Mouse (Mus musculus): ENCODE results near the gene Usp53.
A peak's percentile ranks its signal among the peaks of the same experiment; 100 is the strongest.
"Not testable (repeated sequence)": the region's sequence is repeated elsewhere in the genome, so short reads cannot be mapped to it uniquely, and the experiment has no call there.

Gene Usp53

DNA sequence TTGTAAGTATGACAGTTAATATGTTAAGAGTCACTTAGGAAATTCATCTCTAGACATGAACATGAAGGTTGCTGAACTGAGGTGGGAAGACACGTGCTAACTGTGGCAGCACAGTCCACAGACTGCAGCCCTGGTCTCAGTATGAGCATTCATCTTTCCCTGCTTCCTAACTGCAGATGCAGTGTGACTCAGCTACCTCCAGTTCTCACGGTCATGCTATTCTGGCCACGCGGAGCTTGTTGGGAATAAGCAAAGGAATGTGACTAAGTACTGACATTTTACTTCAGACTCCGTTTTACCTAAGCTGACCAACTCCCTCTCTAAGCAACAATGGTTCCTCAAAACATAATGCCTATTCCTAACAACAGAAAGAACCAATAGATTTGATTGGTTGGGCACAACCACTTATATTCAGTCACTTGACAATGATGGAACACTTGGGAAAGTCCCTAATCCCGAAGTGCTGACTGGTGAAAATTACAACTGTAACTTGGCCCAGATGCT lies 40.9 kb downstream of the Usp53 start:
- no peak for DNase-seq (ENCODE audit: low read depth)

- peak; percentile 64 for DNase-seq (ENCODE audit: low read depth)
These were observed 45.1 kb downstream of the Usp53 start for GRCm38 (mm10) chr3:122939215-122939614.

DNA sequence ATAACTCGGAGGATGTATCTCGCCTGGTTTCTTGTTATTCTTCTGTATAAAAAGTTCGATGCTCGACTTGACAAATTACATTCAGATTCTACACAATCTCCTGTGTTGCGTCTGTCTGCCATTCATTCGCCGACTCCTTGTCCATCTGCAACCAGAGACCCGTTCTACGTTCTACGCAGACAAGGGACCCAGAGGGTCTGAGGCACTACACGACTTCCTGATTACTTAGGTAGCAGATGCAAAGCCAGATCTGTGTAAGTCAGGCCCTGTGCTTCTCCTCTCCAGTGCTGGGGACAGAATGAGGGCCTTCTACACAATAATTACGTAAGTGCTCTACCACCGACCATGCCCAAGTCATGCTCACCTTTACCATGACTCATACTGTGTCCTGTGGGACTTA lies 47.1 kb downstream of the Usp53 start:
- DNase-seq (ENCODE audit: low read depth) = not testable (repeated sequence)

DNA sequence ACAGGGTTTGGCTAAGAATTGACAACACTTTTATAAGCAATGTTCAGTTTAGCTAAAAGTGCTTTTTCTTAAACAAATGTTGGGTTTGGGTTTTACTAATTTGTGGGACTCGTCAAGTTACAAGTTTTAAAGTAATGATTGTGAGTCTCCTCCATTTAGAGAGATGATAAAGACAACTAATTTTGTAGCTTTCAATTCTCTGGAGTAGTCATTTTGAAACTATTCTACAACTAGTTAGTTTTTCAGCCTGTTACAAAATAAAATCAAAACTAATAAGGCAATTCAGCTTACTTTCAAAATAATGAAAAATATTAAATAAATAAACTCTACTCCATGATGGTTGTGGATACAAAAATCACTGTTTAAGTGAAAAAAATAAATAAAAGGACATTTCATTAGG lies 51.8 kb downstream of the Usp53 start:
- no peak for DNase-seq (ENCODE audit: low read depth)

DNA sequence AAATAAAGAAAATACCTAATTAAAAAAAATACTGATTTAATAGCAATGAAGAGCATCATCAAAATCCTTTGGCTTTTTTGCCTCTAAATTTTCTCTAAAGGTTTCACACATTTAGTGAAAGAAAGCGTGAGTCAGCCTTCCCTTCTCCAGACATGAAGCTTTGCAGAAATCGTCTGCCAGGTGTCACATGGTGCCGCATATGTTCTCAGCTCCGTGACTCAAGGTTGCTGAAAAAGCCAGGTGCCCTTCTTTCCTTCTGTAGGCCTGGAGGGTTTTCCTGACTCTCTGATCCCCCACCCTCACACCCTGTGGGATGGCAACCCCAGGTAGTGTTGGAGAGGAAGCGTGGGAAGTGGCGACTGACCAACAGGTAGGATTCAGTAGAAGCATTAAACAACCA lies 54.6 kb downstream of the Usp53 start:
- DNase-seq (ENCODE audit: low read depth) = no peak

DNA sequence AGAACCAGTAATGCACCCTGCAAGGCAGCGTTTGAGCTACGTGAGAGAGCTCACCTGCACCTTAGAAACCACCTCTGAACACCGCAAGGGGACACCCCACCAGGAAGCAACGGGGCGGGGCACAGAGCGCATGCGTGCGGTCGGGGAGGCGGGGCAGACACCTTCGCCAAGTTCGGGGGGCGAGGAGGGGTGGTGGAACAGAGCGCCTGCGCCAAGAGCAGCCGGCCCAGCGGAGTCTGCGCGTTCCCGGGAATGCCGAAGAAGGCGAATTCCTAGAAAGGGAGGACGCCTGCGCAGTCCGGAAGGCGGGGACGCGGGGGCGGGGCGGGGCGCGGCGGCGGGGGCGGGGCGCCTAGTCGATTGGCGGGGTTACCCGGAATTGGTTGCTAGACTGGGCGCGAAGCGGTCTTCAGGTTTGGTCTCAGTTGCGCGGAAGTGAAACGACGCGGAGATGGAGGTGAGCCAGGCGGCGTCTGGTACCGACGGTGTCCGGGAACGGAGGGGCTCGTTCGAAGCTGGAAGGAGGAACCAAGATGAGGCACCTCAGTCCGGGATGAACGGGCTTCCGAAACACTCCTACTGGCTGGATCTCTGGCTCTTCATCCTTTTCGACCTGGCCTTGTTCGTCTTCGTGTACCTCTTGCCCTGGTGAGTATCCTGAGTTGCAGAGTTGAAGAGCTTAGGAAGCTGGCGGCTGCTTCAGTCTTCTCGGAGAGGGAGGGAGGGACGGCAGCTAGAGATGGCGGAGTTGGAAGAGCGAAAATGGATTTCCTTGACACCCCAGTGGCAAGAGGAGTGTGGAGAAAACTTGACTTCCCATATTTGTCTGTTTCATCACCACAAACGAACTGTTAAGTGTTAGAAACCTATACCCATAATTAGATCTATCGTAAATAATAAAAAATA lies 60.0 kb downstream of the Usp53 start, which contains the start of gene 1810037I17Rik:
1810037I17Rik (plus strand) TSS at position 195 of the 906 bp plus-strand sequence.
- DNase-seq (ENCODE audit: low read depth) = peak; percentile 92

DNA sequence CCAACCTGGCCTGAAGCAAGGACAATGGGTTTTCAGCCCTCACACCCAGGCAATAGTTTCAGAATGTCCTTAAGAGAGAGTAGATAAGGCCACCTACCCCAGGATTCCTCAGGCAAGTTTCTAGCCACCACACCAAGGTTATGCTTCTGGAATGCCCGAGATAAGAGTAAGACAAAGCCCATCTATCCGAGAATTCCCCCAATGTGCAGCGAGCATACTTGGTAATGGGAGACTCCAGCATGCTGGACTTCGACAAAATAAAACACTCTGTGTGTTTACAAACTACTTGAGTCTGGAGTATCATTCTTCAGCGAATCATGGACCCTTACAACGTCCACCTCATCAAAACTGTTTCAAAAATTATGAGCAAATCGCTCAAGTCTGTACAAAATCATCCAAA lies 61.2 kb downstream of the Usp53 start:
- no peak for DNase-seq (ENCODE audit: low read depth)

GRCm38 (mm10) chr3:122921676-122922527 lies 62.4 kb downstream of the Usp53 start:
- no peak for DNase-seq (ENCODE audit: low read depth)

GRCm38 (mm10) chr3:122920572-122921435 lies 63.5 kb downstream of the Usp53 start:
- peak; percentile 29 for DNase-seq (ENCODE audit: low read depth)

- no peak for DNase-seq (ENCODE audit: low read depth)
These were observed 65.0 kb downstream of the Usp53 start, which contains the start of gene Gm10959 for GRCm38 (mm10) chr3:122919260-122919659. TSS of gene Gm10959 (minus strand) at chr3:122919360.

- no peak for DNase-seq (ENCODE audit: low read depth)
These were observed 65.6 kb downstream of the Usp53 start for GRCm38 (mm10) chr3:122918672-122919071.

DNA sequence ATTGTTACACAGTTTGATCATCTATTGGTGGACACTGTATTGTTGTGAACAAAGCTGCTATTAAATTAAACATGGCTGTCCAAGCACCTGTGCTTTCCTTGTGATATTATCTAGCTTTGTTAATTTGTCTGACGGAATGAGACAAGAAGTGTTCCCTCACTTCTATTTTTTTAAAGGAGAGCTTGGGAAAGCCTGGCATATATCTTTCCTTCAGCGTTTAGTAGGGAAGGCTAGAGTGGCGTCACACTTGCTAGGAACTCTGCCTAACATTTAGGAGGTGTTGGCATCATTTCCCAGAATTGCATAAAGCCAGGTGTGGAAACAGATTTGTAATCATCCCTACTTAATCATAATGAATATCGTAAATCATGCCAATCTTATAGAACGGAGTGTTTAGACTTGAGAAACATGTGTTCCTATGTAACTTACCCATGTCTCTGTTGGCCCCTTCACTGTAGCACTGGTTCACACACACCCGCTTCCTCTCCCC lies 68.1 kb downstream of the Usp53 start:
- DNase-seq (ENCODE audit: low read depth) = no peak

- DNase-seq (ENCODE audit: low read depth) = peak; percentile 35
These were observed 68.8 kb downstream of the Usp53 start for GRCm38 (mm10) chr3:122915493-122915892.

DNA sequence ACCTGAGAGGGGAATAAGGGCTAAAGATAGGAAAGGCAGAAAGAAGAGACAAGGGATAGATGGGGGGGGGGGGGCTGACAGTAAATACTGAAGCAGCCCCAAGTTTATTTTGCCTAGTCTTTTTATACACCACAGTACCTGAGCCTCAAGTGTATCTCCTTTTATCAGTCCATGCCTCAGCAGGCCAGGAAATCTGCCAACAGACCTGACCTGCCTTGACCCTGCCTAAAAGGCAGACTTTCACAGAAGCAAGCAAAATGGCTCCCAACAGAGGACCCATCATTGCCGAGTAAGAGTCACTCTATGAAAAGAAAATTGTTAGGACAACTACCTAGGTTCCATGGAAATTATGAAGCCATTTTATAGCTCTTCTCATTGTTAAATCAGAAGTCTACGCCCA lies 76.5 kb downstream of the Usp53 start:
- no peak for DNase-seq (ENCODE audit: low read depth)

- DNase-seq (ENCODE audit: low read depth) = peak; percentile 71
These were observed 80.4 kb downstream of the Usp53 start for GRCm38 (mm10) chr3:122903746-122904433.

- no peak for DNase-seq (ENCODE audit: low read depth)
These were observed 86.1 kb downstream of the Usp53 start for GRCm38 (mm10) chr3:122898254-122898653.

GRCm38 (mm10) chr3:122895189-122895731 lies 89.0 kb downstream of the Usp53 start:
- no peak for DNase-seq (ENCODE audit: low read depth)

DNA sequence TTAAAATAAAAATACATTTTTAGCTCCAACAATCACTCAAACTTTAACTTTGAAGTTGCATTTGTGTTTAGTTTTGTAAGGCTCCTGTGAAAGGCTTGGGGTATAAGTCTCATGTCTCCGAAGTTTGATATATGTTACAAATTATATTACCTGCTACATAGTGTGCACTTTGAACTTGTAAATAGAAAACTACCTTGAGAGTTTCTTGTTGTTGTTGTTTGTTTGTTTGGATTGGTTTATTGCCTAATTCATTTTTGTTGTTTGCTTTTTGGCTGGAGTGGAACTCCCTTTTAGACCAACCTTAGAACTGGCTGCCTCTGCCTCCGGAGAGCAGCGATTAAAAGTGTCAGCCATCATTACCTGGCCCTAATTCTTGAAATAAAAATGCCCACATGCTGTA lies 89.5 kb downstream of the Usp53 start, which contains the start of gene Fabp2:
Fabp2 (plus strand) TSS at position 301 of the 400 bp plus-strand sequence.
- DNase-seq (ENCODE audit: low read depth) = no peak

DNA sequence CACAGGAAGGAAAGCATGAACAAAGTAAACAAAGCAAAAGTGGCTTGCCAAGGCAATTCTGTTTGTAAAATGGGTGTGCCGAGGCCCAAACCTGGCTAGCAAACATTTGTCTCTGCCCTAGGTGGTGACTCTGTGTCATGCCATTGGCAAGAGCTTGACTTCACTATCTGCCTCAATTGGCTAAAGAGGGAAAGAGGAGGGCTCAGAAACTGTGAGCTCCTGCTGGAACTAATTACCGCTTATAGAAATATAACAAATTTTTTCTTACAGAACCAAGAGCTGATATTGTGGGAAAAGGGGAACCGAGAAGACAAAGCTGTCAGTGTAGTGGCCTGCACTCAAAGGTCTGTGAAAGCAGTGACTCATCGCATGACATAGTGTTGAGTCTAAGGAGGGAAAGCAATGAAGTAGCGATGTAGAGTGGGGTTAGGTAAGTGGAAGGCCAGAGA lies 95.9 kb downstream of the Usp53 start:
- peak; percentile 73 for DNase-seq (ENCODE audit: low read depth)
